Mouse (Mus musculus) bone marrow, adult 2 months (tissue): ENCODE measurements around the gene Gprc5c. TPM values are rescaled to one million over a fixed set of nuclear protein-coding genes. Genes with fewer than 3 reads are reported as not detected.

Experiments
- H3K27ac ChIP-seq: fragments of 200-500 bp; 2 replicates; pipeline ENCODE4 v1.5.1; 2012; ENCODE audit warnings: low read depth, mild to moderate bottlenecking, control low read depth, inconsistent platforms, low read length; ENCODE audit not compliant: control insufficient read depth, poor library complexity, insufficient read depth
- H3K4me1 ChIP-seq: fragments of 200-500 bp; 2 replicates; pipeline ENCODE4 v1.6.1; 2011; ENCODE audit warnings: low read length; ENCODE audit not compliant: control insufficient read depth, insufficient read depth
- H3K4me3 ChIP-seq: fragments of 200-500 bp; replicated peaks from 2 replicates; pipeline ENCODE3; 2011; ENCODE audit warnings: mild to moderate bottlenecking, low read depth, low read length, control low read depth; ENCODE audit not compliant: control insufficient read depth
- CTCF ChIP-seq: fragments of 200-500 bp; IDR thresholded peaks from 2 replicates; pipeline ENCODE4 v1.5.1; 2011; ENCODE audit warnings: low read length, control low read depth; ENCODE audit not compliant: control insufficient read depth, insufficient read depth
- POLR2A ChIP-seq: fragments of 200-500 bp; IDR thresholded peaks from 2 replicates; pipeline ENCODE4 v1.6.1; 2011; ENCODE audit warnings: low read depth, mild to moderate bottlenecking, control low read depth, low read length, borderline replicate concordance; ENCODE audit not compliant: control insufficient read depth
- WGBS: fragments of 180-500 bp; shearing (Covaris S2); methylation state at CpG from one replicate; pipeline ENCODE4 v1.1.7; 2018; 5-methylcytosine and 5-hydroxymethylcytosine counted together
- polyA plus RNA-seq: library from polyadenylated mRNA; stranded (reverse); fragments of >200 nt; gene quantifications from 2 replicates; pipeline ENCODE4 v1.2.4, GENCODE M21; 2011; ENCODE audit warnings: low replicate concordance; ENCODE audit not compliant: missing spikeins, insufficient read depth, insufficient read length

The Gprc5c gene
- polyA plus RNA-seq, result 1.1 and 1.4 TPM in 2 replicates

DNA sequence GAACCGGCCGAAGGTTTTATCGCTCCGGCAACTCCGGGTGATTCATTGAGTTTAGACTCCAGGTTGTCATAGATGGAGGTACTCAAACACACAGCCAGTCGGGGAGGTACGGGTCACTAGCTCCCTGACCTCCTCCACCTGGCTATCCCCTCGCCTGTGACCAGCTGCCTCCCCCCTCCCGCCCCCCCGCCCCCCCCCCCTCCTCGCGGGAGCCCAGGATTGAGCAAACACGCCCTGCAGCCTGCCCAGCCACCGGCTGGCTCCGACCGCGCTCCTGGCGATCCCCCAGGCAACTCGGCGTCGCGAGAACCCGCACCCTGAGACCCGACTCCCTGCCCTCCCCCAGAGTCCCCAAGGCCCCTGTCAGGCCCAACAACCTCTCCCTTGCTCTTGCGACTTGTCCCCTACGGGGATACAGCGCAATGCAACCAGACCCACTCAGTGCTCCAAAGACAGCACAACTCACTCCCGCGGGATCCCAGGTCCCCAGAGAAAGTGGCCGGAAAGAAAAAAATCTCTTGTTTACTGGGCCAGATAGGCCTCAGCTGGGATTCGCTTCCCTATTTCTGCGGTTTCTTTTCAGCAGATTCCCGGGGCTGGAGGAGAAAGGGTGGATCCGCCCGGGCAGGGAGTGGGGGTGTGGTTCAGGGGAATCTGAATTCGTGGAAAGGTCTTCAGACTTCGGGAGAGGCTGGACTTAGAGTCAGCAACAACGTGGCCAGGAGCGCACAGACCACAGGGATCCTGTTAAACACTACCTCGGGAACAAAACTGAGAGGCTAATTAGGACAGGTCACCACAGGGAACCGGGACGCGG is at the start of gene Gprc5c:
Gprc5c (plus strand) TSS at position 701 of the 817 bp plus-strand sequence.
- 3% methylated on average over 40 of the region's 43 CpGs for WGBS
- no peaks in the 10 kb centered on the region; the same call in 1 of the 2 replicates for H3K4me1 ChIP-seq
- TF ChIP-seq CTCF, result no peak
- H3K4me3 ChIP-seq, result peak within 1 kb of the TSS; percentile 59
- no peak within 1 kb of the TSS for H3K27ac ChIP-seq

- H3K4me1 ChIP-seq, result peaks cover 2% of the 10 kb centered on the region
- no peak for TF ChIP-seq POLR2A
- no peak for TF ChIP-seq CTCF
- H3K27ac ChIP-seq, result no peak overlapping the region
- no peak overlapping the region for H3K4me3 ChIP-seq
- 89% methylated on average over 1 of the region's 1 CpGs for WGBS
Measured at GRCm38 (mm10) chr11:114801906-114802305, 49.0 kb upstream of the Gprc5c start.

DNA sequence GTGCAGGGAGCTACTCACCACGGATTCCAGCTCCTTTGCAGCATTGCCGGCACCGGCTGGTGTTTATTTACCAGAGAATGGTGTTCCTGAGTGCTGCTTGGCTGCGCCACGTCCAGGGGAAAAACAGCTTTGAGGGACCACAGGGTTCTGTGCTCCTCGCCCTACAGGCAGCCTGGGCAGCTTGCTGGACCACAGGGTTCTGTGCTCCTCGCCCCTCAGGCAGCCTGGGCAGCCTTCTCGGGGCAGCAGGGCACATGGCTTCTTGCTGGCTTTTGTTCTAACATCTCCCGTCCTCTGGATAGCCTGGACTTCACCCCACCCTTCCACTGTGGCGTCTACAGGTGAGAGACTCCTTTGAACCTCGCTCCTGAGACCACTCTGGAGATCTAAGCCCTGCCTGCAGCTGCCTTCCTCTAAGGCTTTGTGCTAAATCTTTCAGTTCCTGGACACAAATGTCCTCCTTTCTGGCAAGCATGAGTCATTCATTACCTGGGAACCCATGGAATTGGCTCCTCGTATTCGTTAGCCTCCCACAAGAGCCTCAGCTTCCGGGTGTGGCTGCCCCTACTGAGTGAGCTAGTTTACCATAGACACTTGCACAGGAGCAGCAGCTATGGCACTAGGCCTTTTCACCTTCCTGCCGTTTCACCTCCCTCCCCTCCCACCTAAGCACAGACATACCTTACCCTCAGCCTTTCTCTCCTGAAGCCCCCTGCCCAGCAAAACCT is 48.2 kb upstream of the Gprc5c start:
- TF ChIP-seq POLR2A, result no peak
- TF ChIP-seq CTCF, result no peak
- H3K4me3 ChIP-seq, result no peak overlapping the region
- no peaks in the 10 kb centered on the region; the same call in 1 of the 2 replicates for H3K4me1 ChIP-seq
- H3K27ac ChIP-seq, result no peak overlapping the region
- WGBS, result 79% methylated on average over 15 of the region's 15 CpGs

- Histone ChIP-seq H3K27ac (no peak overlapping the region), H3K4me1 (no peaks in the 10 kb centered on the region; the same call in 1 of the 2 replicates), H3K4me3 (no peak overlapping the region)
- 74% methylated on average over 8 of the region's 8 CpGs for WGBS
- no peak for TF ChIP-seq CTCF
- TF ChIP-seq POLR2A, result no peak
Measured at GRCm38 (mm10) chr11:114803990-114804389, 47.0 kb upstream of the Gprc5c start.

GRCm38 (mm10) chr11:114807025-114807424 is 43.9 kb upstream of the Gprc5c start:
- H3K4me3 ChIP-seq, result no peak overlapping the region
- no peak for TF ChIP-seq CTCF
- no peak for TF ChIP-seq POLR2A
- no peak overlapping the region for H3K27ac ChIP-seq
- 65% methylated on average over 2 of the region's 2 CpGs for WGBS
- H3K4me1 ChIP-seq, result no peaks in the 10 kb centered on the region; the same call in 1 of the 2 replicates

DNA sequence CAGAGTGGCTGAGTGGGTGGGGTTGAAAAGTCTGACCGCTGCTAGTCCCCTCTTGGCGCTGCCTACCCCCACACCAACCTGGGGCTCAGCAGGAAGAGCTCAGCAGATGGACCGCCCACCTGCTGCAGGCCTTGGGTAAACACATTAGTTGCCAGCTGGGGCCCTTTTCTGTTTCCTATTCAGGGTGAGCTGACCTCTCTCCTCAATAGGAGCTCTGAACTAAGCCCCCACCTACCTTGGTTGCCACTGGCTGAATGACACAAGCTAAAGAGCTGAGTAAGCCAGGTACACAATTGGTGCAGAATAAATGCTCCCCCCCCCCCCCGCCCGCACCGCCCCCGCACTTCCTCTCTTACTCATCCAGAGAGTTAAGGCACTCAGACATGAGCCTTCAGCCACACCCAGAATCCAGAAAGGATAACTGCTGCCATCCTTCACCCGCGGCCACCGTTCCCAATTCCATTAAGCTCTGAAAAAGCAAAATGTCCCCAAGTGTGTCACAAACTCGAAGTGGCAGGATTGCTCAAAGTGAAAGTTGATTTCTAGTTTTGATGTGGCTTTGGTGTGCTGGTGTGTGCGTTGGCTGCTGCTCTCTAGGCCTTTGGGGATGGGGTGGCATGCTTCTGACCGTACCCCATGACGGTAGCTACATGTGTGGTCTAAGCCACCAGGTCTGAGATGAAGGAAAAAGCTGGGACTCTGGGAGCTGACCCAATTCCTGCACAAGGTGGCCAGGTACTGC is 43.1 kb upstream of the Gprc5c start:
- TF ChIP-seq CTCF (no peak), POLR2A (no peak)
- no peak overlapping the region for H3K4me3 ChIP-seq
- H3K4me1 ChIP-seq, result peaks cover 1% of the 10 kb centered on the region; the same call in 1 of the 2 replicates
- H3K27ac ChIP-seq, result no peak overlapping the region
- 38% methylated on average over 13 of the region's 14 CpGs for WGBS

DNA sequence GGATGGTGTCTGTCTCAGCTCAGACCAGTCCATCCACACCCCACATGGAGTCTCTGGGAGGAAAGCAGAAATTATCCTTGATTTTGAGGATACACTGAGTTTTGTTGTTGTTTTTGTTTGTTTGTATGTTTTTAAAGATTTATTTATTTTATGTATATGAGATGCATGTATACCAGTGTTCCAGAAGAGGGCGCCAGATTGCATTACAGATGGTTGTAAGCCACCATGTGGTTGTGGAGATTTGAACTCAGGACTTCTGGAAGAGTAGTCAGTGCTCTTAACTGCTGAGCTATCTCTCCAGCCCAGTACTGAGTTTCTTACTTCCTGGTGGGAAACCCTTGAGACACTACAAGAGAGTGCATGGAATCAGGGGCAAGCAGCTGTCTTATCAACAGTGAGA is 41.6 kb upstream of the Gprc5c start:
- no peak for TF ChIP-seq POLR2A
- Histone ChIP-seq H3K4me3 (no peak overlapping the region), H3K4me1 (peaks cover 2% of the 10 kb centered on the region; the same call in 1 of the 2 replicates), H3K27ac (no peak overlapping the region)
- WGBS, result 35% methylated on average over 1 of the region's 1 CpGs

GRCm38 (mm10) chr11:114810344-114810743 is 40.6 kb upstream of the Gprc5c start:
- TF ChIP-seq POLR2A (no peak), CTCF (no peak)
- peaks cover 2% of the 10 kb centered on the region; the same call in 1 of the 2 replicates for H3K4me1 ChIP-seq
- H3K4me3 ChIP-seq, result no peak overlapping the region
- WGBS, result 21% methylated on average over 4 of the region's 4 CpGs
- H3K27ac ChIP-seq, result no peak overlapping the region
